Mouse (Mus musculus): Measurements from ENCODE around the gene Kcne4.
A peak's percentile ranks its signal among the peaks of the same experiment; 100 is the strongest.
"Not testable (repeated sequence)": the region's sequence is repeated elsewhere in the genome, so short reads cannot be mapped to it uniquely, and the experiment has no call there.

Kcne4 gene

DNA sequence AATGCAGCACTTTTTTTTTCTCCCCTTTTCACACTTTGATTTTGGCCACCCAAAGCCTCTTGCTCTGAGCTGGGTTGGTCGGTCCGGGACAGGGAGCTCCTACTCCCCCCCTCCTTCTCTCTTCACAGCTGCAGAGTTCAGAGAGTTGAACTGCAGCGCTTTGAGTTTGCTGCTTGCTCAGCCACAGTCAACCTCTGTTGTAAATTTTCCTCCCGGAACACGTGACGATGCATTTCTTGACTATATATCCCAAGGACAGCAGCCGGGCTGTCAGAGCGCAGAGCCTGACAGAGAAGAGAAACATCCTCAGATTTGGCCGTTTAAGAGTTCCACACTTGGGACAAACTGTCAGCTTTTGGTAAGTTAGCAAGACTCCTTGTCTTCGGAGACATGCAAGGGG lies at the start of gene Kcne4:
Gene Kcne4, plus strand, starts transcription at position 120 of the 400 bp plus-strand sequence.
- DNase-seq = no peak

DNA sequence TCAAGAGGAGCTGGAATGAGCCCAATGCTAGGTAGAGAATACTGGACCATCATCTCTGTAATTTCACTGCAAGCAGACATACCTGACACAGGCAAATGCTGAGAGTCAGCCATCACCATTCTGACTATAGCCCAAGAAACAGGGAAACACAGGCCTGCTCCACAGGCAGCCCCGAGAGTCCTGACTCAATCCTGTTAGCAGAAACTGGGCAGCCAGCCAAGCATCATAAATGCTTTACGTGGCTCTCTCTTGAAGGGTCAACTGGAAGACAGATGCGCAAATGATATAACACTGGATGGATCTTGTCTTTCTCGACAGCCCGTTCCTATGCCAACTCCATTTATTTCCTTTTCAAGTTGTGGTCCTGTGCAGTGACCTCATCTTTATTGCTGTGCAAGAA lies 34.7 kb upstream of the Kcne4 start:
- DNase-seq = no peak

DNA sequence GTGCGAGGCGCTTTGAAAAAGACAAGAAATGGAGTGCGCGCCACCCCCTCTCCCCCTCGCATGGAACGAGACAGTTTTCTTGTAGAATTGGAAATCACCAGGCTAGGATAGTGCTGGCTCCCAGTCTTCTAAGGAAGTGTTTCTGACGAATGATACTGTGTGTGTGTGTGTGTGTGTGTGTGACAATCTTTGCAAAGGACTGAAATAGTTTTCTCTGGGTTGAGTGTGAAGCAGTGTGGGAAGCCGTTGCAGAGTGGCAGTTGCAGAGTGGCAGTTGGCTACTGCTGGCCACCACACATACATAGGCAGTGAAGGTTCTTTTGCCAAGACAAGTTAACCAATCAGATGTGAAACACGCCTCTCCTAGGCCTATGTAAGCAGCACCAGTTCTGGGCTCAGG lies 31.6 kb upstream of the Kcne4 start:
- not testable (repeated sequence) for DNase-seq

DNA sequence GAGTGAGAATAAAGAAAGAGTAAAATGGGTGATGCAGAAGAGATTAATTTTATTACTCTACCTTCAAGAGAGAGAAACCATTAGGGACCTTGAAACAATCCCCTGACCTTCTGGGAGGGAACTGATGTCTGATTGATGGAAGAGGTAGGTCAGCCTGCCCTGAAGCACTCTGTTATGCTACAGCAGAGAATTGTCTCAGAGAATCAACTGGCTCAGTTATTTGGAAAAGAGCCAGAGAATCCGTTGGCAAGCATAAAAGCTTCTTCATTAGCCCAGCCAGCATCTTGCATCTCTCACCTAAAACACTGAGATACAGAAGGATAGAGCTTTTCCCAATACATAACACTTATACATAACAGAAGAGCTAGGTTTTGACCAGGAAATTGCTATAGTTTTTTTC lies 26.8 kb upstream of the Kcne4 start:
- peak; percentile 26 for DNase-seq

DNA sequence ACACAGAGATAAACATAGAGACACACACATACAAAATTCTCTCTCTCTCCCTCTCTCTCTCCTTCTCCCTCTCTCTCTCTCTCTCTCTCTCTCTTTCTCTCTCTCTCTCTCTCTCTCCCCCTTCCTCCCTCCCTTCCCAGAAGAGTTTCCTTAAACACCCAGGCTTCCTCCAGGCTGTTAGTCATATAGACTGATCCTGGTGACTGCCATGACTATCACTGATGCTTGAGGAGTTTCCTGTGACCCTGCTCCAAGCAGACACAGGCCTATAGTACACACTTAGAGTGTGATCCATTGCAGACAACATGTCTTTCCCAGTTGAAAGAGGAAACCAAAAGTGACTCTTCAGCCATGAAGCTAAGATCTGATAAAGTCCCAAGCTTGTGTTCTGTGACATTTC lies 9.1 kb upstream of the Kcne4 start:
- no peak for DNase-seq

DNA sequence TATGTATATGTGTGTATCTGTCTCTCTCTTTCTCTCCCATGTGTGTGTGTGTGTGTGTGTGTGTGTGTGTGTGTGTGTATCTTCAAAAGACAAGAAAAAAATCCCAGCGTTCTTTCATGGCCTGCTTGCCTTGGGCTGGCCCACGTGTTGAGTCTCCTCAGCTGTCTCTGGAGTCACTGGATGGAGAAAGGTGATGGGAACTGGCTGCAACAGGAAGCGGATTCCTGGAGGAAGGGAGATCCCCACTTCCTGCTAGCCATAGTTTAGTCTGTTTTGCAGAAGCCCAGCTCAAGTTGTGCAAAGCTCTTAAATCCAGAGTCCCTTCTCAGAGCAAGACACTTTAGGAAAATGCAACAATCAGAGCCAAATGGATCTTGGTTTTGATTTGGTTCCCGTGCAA lies 6.7 kb upstream of the Kcne4 start:
- DNase-seq = no peak

DNA sequence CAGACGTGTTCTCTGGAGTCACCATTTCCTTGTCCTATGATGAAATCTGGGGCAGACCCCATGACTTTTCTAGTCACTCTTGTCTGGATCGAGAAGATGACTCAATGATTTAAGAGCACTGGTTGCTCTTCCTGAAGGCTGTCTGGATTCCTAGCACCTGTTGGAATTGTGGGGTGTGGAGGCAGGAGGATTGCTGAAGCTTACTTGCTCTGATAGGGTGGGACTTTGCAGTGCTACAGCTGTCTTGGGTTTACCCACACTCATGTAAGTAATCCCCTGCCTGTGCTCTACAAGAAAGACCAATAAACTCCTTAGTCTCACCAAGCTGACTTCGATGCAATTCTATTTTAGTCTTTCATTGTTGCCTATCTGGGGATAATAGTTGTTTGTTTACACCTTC lies 5.7 kb upstream of the Kcne4 start:
- DNase-seq = no peak

DNA sequence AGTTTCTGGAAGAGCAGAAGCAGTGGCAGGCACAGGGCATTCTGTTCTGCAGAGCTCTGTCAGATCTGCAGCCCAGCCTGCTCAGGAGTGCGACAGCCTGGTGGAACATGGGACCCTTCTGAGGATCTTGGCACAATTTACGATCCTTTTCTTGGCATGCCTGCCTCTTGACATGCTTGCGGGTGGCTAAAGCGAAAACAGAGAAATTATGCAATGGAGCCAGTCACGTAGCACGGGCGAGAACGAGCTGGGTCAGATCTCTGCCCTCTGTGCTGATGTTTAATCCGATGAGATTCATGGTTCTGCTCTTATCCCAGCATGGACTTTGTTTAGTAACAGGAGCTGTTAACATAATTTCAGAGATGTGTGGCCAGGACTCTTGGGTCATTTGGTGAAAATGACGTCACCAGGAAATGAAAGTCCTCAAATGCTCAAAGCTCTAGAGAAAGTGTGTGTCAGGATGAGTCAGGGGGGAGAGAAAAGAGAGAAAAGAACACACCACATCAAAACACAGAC lies 4.5 kb upstream of the Kcne4 start:
- DNase-seq = no peak

DNA sequence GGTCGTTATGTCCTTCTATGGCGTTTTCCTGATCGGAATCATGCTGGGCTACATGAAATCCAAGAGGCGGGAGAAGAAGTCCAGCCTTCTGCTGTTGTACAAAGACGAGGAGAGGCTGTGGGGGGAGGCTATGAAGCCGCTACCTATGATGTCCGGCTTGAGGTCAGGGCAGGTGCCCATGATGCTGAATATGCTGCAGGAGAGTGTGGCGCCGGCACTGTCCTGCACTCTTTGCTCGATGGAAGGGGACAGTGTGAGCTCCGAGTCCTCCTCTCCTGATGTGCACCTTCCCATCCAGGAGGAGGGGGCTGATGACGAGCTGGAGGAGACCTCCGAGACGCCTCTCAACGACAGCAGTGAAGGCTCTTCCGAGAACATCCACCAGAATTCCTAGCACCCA lies 1.2 kb downstream of the Kcne4 start:
- DNase-seq = no peak

DNA sequence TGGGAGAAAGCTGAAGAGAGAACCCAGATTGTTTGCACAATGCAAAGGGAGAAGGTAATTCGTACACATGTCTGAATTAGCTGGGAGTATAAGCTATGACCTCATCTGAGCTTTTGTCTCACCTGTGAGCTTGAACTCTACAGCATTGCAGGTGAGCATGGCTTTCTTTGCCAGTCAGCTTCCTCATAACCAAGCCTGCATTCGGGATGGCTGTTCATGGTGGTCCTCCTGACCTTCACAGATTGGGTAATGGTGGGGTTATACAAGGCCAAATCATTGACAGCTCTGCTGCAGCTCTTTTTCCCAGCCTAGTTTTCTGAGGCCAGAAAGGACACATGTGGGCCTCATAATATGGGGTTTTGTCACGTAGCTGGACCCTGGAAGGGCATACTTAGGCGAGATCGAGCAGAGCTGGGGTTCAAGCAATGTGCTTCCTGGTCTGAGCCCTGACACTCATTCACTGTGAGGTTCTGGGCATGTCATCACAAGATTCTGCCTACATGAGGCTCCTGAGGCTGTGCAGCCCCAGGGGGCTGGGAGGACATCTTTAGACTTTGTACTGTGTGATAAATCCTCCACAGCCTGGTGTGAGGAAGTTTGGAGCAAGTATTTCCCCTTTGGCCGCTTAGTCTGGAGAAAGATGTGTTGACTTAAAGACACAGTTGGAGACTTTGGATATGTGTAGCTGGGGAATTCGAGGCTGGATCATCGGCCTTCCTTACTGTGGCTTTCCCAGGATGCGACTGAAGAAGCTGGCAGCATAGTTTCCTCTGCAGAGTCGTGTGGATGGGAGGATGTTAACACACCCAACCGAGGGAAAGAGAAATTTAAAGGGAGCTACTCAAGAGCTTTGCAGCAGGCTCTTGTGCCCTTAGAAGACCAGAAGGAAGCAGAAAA lies 2.3 kb downstream of the Kcne4 start:
- no peak for DNase-seq

DNA sequence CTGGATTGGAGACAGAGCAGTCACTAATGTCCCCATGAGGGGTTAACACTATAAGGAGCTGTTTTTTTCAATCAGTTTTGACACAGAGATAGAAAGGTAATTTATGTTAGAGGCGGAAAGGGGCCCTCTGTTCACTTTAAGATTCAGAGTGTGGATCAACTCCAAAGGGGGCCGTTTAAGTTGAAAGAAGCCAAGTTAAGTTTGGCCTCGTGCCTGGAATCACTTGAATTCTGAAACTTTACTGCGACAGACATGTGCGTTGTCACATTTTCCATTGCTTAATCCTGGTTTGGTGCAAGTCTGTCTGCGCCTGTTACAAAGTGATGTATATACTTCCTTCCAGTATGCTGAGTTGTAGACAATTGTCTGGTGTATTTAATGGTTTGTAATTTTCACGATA lies 3.0 kb downstream of the Kcne4 start:
- DNase-seq = no peak

DNA sequence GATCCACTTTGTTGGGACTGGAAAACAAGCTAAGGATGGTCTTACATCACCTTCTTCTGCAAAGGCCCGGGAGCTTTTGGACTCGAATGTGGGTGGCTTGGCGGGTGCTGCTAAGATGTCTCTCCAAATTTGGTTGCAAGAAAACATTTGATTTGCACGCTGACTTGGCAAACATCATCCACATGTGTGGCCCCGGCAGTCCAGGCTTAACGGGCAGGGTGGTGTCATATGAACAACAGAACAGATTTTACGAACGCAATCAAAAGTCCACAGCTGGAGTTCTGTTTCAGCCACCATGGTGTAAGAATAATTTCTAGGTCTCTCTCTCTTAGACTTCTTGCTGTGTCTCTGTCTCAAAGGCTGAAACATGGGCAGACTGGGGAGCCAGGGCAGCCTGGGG lies 3.6 kb downstream of the Kcne4 start:
- no peak for DNase-seq

DNA sequence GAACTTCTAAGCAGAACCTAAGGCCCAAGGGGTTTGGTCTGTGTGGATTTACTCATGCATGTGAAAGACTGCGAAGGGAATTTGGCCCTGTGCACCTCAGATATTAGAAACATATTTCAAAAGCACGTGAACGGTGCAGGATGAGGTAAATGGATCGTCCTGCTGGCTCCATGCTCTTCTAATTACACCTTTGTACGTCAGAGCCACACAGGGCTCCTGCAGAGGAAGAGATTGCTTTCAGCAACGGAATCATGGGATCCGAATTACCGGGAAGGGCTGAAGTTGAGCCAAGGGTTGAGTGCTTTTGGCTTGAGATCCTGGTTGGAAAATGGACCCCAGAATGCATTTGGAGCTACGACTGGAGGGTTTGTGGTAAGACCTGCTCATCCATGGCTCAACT lies 4.6 kb downstream of the Kcne4 start:
- DNase-seq = no peak

DNA sequence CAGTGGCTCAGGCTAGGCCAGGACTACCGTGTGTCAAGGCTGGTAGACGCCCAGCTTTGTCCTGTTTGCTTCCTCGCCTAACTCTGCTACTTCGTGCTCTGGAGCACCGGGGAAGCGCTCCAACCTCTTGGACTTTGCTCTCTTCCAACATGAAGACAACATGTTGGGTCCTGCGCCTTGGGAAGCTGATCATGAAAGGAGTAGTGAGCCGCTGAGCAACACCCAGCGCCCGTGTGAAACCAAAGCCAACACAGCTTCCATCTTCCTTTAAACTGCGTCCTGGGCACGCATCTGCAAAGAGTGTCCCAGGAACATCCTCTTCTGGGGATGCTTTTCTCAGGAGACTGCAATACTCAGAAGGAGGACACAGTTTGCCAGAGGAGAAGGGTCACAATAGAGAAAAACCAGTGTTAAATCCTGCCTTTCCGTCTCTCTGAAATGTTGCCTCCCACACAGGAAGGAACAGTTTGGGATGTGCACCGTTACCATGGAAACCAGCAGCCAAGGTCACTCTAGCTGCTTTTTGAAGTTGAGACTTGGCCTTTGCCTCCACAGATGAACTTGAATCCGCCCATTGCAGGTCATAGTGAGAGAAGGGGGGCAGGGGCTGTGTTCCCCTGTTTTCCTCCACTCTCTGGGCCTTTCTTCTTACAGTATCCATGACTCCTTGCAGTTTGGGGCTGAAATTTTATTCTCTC lies 5.3 kb downstream of the Kcne4 start:
- no peak for DNase-seq

DNA sequence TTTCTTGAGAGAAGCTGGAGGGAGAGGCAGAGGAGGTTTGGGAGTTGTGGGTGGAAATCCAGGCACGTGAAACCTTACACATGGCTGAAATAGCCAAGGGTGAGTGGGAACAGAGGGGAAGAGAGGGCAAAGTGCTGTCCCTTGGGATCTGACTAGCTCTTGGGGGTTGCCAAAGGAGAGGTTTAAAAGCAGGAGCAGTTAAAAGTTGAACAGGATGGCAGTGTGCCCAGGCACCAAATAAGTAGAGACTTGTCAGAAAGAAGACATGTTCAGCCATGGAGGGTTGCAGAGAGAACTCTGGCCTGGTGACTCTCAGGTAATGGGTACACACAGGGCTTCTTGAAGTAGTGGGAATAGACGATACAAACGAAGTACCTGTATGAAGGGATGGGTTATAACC lies 8.7 kb downstream of the Kcne4 start:
- DNase-seq = no peak

DNA sequence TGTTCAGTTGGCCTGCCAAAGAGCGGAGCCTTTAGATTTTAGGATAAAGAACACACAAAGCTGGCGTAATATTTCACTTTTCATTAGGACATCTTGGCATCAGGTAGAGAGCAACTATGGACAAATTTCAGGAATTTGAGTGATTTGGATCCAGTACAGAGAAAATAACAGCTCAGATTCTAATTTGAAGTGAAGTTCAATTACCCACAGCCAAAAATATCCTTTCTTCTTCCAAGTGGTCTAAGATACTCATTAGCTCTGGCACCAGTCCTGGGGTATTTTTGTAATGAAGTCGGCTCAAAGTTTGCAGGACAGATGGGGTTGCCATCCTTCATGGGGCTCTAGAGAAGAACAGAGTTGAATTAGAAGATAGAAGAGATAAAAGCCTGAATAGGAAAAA lies 21.9 kb downstream of the Kcne4 start:
- no peak for DNase-seq

DNA sequence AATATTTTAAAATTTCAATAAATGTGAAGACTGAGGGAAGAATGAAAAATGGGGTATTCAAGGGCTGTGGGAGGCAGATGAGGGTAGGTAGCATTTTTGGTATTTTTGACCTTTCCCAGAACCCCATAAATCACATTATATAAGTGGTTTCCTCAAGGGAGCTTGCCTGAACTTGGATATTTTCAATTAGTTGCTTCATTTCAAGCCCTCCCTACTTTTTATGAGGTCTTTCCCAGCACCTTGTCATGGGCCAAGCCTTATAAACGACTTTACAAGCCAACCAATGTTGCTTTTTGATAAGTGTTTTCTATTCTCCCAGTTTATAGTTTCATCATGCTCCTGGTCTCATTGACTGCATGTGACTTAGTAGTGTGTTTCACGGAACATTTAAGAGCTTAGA lies 24.2 kb downstream of the Kcne4 start:
- no peak for DNase-seq

DNA sequence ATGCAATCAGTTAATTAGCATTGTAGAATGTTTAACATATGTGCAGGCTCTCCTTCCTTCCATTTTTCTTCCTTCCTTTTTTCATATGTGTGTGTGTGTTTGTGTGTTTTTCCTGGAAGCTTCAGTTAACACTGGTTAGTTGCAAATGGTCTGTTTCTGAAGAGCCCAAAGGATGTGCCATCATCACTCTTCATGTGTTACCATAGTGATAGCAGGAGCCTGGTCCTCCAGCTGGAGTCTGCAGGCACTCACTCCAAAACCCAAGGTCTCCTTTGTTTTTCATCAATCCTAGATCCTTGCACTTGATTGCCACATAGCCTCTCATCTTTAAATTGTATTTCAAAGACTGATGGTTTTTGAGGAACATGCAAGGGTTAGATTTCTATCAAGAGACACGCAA lies 29.1 kb downstream of the Kcne4 start:
- no peak for DNase-seq

DNA sequence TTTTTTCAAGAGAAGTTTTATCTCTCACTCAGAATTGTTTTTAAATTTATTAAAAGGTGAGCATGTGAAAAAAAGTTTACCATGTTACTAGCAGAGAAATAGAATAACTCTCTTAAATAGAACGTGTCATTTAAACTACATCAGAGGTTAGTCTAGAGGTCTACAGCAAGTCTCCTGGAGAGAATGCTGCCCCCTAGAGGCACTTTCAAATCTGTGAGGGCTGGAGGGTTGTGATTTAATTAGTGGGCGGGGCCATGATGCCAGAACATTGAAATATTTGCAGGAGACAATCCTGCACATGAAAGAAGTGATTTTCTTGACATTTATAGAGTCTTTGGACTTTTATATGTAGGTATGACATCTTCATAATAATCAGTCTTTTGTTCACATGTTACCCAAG lies 29.9 kb downstream of the Kcne4 start:
- peak; percentile 27 for DNase-seq

DNA sequence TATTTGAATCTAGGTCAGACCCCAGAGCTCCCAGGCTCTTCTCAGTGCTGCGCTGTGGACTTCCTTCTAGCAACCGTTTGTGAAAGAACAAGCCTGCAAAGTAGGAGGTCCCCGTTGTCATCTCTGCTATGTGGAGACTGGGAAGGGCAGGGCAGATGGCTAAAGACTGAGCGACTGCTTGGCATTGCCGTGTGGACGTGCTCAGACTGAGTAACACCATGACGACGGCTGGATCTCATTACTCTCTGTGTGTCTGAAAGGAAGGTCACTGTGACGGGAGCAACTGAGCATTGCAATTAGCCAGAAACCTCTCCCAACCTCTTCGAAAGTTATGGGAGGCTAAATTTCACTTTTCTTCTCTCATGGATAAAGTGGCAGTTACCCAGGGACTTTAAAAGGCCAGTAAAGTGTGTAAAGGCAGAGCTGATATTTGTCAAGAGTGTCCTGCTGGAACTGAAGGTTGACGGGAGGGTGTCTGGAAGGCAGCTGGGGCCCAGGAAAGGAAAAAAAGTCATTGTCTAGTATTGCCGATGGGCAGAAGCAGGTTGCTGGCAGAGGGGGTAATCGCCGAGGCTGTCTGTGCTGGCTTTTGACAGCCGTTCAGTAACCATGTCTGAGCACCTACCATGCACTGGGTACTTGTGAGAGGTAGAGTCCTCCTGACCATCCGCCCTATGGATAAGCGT lies 36.0 kb downstream of the Kcne4 start:
- no peak for DNase-seq

DNA sequence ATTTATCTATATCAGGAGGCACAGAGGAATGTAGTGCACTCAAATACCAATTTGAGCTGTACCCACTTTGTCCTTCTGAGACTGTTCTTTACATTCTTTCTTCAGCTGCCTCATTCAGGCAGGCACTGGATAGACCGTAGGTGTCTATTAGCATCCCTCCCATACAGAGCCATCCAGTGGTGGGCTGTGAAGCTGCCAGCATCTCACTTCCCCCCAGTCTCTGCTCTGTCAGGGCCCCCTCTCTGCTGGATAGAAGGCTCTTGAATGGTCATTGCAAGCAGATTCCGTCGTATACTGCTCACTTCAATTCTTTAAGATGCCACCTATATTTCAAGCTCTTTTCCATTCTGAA lies 36.5 kb downstream of the Kcne4 start:
- DNase-seq = no peak

DNA sequence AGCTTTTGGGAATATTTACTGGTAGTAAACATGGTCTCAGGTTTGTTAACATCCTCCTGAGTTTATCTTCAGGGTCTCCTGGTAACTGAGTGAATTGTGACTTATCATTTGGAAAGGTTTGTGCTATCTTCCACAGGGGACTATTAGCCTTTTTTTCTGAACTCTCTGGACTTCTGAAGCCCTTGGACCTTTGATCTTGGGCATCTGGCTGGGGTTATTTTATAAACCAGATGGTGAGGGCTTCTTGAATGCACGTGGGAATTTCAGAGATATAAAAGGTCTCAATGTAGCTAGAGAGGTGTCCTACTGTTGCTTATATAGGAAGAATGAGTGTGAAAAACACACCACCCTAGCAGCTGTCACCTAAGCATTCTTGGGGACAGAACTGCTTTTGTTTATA lies 37.7 kb downstream of the Kcne4 start:
- no peak for DNase-seq

DNA sequence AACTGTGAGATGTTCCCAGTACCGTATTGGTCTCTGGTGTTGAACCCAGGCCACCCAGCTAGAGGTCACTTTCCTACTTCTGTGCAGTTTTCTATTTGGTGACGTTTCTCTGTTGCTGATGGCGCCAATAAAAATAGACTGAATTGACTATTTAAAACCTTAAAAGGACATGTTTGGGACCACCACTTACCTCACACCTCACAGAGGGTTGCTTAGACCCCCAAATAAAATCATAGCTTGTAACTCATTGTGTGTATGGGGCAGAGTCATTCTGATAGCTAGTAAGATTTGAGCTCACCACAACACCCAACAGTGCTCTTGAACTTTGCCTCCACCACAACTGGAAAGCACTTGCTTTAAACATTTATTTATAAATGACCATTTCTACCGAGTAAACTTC lies 43.0 kb downstream of the Kcne4 start:
- DNase-seq = no peak

DNA sequence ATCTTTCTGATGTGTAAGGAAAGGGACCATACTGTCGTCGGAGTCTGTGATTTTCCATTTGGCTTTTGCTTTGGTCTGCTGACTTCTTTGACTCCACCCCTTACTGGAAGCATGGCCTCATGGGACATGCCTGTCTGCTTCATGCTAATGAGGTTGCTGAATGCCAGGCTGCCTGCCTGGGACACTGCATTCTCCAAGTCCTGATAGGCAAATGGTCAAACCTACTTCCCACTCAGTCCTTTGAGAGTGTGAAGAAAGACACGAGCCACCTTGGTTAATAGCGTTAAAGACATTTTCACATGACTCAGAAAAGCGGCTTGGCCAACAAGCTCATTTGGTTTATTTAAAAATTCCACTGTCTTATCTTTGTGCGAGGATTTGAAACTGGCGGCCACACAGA lies 43.5 kb downstream of the Kcne4 start:
- no peak for DNase-seq

All from cerebellum, adult 8-10 months (tissue).